Mouse (Mus musculus): ENCODE measurements at regions not wholly inside any gene's neighbourhood (a gene's known extent, or its start where the extent isn't known, plus 50 kb on each side); places are given as distances from the start of the nearest gene placed in this dataset.

DNA sequence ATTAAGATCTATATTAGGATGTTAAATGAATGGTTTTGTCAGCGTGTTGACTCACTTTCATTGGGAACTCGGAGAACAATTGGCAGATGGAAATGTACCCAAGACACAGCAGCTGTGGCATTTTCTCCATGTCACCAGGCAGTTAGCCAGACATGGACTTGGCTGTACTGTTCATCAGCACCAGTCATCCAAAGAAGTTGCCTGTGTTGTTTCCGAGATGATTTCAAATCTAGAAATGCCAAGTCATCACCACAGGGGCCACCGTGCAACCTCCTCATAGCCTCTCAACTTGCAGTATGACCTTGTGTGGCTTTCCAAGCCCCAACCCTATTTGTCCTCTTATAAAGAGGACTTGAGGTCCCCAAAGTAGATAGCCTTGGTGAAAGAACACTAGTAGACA lies 227.4 kb upstream of the Il12b start:
- no peak for DNase-seq (ENCODE audit: low spot score)
- H3K4me2 ChIP-seq (ENCODE audit: low read length): no peak overlapping the region
- no peaks in the 10 kb centered on the region for H3K36me3 ChIP-seq (ENCODE audit: insufficient read depth, low read length)
- H3K4me1 ChIP-seq (replicated peaks; ENCODE audit: insufficient read depth, low read length): no peaks in the 10 kb centered on the region
- no peaks in the 10 kb centered on the region for H3K9me3 ChIP-seq (replicated peaks; ENCODE audit: low read length)
- no peak overlapping the region for H3K9ac ChIP-seq (ENCODE audit: low read depth, low read length)
- no peak for TF ChIP-seq CTCF (IDR thresholded peaks at IDR 0.05; ENCODE audit: low read depth)
- no peak for ATAC-seq (replicated peaks; ENCODE audit: low FRiP score, low read depth)
- H3K4me3 ChIP-seq (replicated peaks; ENCODE audit: low read depth, low read length): no peak overlapping the region
- 82% methylated on average over 4 of the region's 4 CpGs for whole genome bisulfite sequencing
- no peak overlapping the region for H3K27ac ChIP-seq
- H3K27me3 ChIP-seq (ENCODE audit: insufficient read depth, low read length): no peaks in the 10 kb centered on the region

DNA sequence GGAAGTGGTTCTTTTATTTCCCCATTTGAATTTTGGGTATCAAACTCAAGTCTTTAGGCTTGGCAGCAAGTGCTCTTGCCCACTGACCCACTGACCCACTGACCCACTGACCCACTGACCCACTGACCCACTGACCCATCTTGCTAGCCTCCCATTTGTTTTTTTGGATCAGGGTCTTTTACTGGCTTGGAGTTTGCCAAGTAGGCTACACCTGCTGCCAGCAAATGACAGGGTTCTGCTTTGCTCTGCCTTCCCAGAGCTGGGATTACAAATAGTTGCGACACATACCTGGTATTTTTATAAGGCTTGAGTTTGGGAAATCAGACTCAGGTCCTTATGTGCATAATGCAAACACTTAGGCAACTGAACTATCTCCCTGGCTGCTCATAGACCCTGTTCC lies 226.7 kb upstream of the Il12b start:
- Histone ChIP-seq H3K27me3 (ENCODE audit: insufficient read depth, low read length) (no peaks in the 10 kb centered on the region), H3K4me1 (replicated peaks; ENCODE audit: insufficient read depth, low read length) (no peaks in the 10 kb centered on the region), H3K36me3 (ENCODE audit: insufficient read depth, low read length) (no peaks in the 10 kb centered on the region), H3K4me2 (ENCODE audit: low read length) (no peak overlapping the region), H3K4me3 (replicated peaks; ENCODE audit: low read depth, low read length) (no peak overlapping the region), H3K27ac (no peak overlapping the region), H3K9ac (ENCODE audit: low read depth, low read length) (no peak overlapping the region), H3K9me3 (replicated peaks; ENCODE audit: low read length) (no peaks in the 10 kb centered on the region)
- WGBS: 76% methylated on average over 1 of the region's 1 CpGs
- no peak for TF ChIP-seq CTCF (IDR thresholded peaks at IDR 0.05; ENCODE audit: low read depth)
- no peak for DNase-seq (ENCODE audit: low spot score)
- ATAC-seq (replicated peaks; ENCODE audit: low FRiP score, low read depth): no peak

DNA sequence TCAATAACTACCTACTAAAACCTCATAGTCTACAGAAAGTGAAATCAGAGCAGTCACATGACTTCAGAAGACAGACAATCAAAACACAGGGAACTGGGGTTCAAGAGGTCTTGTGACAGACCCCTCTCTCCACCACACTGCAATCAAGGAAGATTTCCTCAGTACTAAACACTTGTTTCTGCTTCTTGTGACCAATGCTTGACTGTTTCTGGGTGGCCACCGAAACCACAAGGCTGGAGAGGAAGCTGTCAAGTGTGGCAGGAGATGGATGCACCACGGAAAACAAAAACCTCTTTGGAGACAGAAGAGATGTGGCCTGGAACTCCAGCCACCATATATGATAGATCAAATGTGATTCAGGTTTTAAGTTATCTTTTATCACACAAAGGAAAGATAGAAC lies 225.3 kb upstream of the Il12b start:
- WGBS: 65% methylated on average over 2 of the region's 2 CpGs
- no peak overlapping the region for H3K27ac ChIP-seq
- H3K36me3 ChIP-seq (ENCODE audit: insufficient read depth, low read length): no peaks in the 10 kb centered on the region
- DNase-seq (ENCODE audit: low spot score) (no peak), ATAC-seq (replicated peaks; ENCODE audit: low FRiP score, low read depth) (no peak)
- no peaks in the 10 kb centered on the region for H3K27me3 ChIP-seq (ENCODE audit: insufficient read depth, low read length)
- no peak overlapping the region for H3K9ac ChIP-seq (ENCODE audit: low read depth, low read length)
- no peak for TF ChIP-seq CTCF (IDR thresholded peaks at IDR 0.05; ENCODE audit: low read depth)
- no peak overlapping the region for H3K4me2 ChIP-seq (ENCODE audit: low read length)
- H3K4me3 ChIP-seq (replicated peaks; ENCODE audit: low read depth, low read length): no peak overlapping the region
- no peaks in the 10 kb centered on the region for H3K4me1 ChIP-seq (replicated peaks; ENCODE audit: insufficient read depth, low read length)
- H3K9me3 ChIP-seq (replicated peaks; ENCODE audit: low read length): no peaks in the 10 kb centered on the region

DNA sequence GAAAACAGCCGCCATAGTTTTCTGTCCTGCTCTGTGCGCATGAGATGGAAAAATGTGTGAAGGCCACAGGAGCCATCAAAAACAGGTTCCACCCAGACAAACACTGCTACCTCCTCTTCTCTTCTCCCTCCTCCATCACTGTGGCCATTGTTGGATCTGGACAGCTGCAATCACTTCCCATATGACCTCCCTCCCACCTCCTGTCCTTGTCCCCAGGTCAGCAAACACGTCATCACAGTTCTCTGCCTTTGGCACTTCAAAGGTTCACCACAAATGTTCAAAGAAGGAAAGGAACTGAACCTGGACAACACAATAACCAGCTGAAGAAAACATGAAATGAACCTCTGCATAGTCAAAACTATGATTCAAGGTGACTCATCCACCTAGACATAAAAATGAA lies 220.2 kb upstream of the Il12b start:
- H3K27ac ChIP-seq: no peak overlapping the region
- no peak for ATAC-seq (replicated peaks; ENCODE audit: low FRiP score, low read depth)
- 75% methylated on average over 3 of the region's 3 CpGs for WGBS
- H3K36me3 ChIP-seq (ENCODE audit: insufficient read depth, low read length): no peaks in the 10 kb centered on the region
- no peak overlapping the region for H3K4me3 ChIP-seq (replicated peaks; ENCODE audit: low read depth, low read length)
- no peak overlapping the region for H3K4me2 ChIP-seq (ENCODE audit: low read length)
- no peak overlapping the region for H3K9ac ChIP-seq (ENCODE audit: low read depth, low read length)
- DNase-seq (ENCODE audit: low spot score): no peak
- H3K9me3 ChIP-seq (replicated peaks; ENCODE audit: low read length): no peaks in the 10 kb centered on the region
- no peaks in the 10 kb centered on the region for H3K27me3 ChIP-seq (ENCODE audit: insufficient read depth, low read length)
- no peaks in the 10 kb centered on the region for H3K4me1 ChIP-seq (replicated peaks; ENCODE audit: insufficient read depth, low read length)
- TF ChIP-seq CTCF (IDR thresholded peaks at IDR 0.05; ENCODE audit: low read depth): no peak

DNA sequence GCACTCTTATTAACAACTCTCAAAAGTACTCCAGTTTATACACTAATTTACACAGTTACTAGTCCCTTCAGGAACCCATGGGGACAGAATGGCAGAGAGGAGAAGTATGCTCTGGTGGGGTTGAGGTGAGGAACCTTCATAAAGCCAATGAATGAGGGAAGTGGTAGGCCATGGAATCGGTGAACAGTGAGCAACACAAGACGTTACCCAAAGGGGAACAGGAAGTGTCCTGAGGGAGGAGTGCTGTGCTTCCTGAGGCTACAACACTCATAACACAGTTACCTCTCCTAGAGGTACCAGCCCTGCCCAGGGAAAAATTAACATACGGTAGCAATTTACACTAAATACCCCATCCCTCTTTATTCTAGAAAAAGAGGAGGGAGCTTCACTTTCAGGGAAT lies 216.0 kb upstream of the Il12b start:
- Histone ChIP-seq H3K4me2 (ENCODE audit: low read length) (no peak overlapping the region), H3K36me3 (ENCODE audit: insufficient read depth, low read length) (no peaks in the 10 kb centered on the region), H3K4me3 (replicated peaks; ENCODE audit: low read depth, low read length) (no peak overlapping the region), H3K4me1 (replicated peaks; ENCODE audit: insufficient read depth, low read length) (no peaks in the 10 kb centered on the region), H3K27me3 (ENCODE audit: insufficient read depth, low read length) (no peaks in the 10 kb centered on the region), H3K9ac (ENCODE audit: low read depth, low read length) (no peak overlapping the region), H3K9me3 (replicated peaks; ENCODE audit: low read length) (no peaks in the 10 kb centered on the region), H3K27ac (no peak overlapping the region)
- no peak for TF ChIP-seq CTCF (IDR thresholded peaks at IDR 0.05; ENCODE audit: low read depth)
- DNase-seq (ENCODE audit: low spot score) (no peak), ATAC-seq (replicated peaks; ENCODE audit: low FRiP score, low read depth) (no peak)
- 74% methylated on average over 3 of the region's 3 CpGs for WGBS

DNA sequence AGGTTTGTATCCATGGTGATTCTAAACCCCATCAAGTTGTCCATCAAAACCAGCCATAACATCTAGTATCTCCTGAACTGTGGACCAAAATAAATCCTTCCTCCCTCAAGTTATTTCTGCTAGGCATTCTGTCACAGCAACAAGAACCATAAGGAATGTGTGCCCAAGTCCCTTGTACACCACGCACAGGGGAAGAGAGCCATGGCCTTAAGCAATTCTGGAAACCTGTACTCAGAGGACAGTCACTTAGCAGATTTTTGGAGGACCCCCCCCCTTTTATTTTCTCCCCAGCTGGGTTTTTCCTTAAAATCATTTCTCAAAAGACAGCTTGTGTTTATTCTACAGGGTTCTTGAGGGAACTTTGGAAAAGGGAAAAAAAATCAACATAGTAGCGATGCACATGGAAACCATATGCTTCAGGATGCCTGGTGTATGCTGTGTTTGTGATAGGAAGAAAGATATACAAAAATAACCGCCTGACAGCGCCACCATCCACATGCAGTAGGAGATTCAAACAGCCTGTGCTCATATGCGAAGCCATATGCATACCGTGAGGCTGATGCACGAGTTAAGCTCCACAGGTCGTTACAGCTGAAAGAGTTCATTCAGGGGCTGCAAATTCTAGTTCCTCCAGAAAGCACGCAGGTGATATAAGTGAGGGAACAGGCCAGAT lies 214.5 kb upstream of the Il12b start:
- TF ChIP-seq CTCF (IDR thresholded peaks at IDR 0.05; ENCODE audit: low read depth): no peak
- Histone ChIP-seq H3K27me3 (ENCODE audit: insufficient read depth, low read length) (no peaks in the 10 kb centered on the region), H3K27ac (no peak overlapping the region), H3K4me2 (ENCODE audit: low read length) (no peak overlapping the region), H3K9me3 (replicated peaks; ENCODE audit: low read length) (no peaks in the 10 kb centered on the region), H3K36me3 (ENCODE audit: insufficient read depth, low read length) (no peaks in the 10 kb centered on the region), H3K4me1 (replicated peaks; ENCODE audit: insufficient read depth, low read length) (no peaks in the 10 kb centered on the region), H3K9ac (ENCODE audit: low read depth, low read length) (no peak overlapping the region), H3K4me3 (replicated peaks; ENCODE audit: low read depth, low read length) (no peak overlapping the region)
- 81% methylated on average over 9 of the region's 9 CpGs for WGBS
- ATAC-seq (replicated peaks; ENCODE audit: low FRiP score, low read depth) (no peak), DNase-seq (ENCODE audit: low spot score) (no peak)

DNA sequence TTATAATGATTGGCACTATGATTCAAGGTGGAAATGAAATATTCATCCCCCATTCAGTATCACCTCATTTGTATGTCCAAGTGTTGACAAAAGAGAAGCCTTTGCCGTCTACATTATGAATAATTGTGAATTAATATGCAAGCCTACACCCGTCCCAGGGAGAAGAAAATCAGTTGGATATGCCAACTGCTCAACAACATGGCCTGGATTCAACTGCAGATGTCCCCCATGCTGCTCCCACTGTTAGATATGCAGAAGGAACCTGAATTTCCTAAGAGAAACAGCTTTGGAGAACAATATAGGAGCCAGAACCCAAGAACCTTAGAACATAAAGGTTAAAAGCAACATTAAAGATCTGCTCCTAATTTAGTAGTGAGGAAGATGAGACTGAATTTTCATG lies 211.7 kb upstream of the Il12b start:
- no peaks in the 10 kb centered on the region for H3K27me3 ChIP-seq (ENCODE audit: insufficient read depth, low read length)

More for the DNA sequence above, 211.7 kb upstream of the Il12b start:
- H3K4me2 ChIP-seq (ENCODE audit: low read length): no peak overlapping the region
- H3K9me3 ChIP-seq (replicated peaks; ENCODE audit: low read length): no peaks in the 10 kb centered on the region
- no peaks in the 10 kb centered on the region for H3K4me1 ChIP-seq (replicated peaks; ENCODE audit: insufficient read depth, low read length)
- ATAC-seq (replicated peaks; ENCODE audit: low FRiP score, low read depth) (no peak), DNase-seq (ENCODE audit: low spot score) (no peak)
- H3K9ac ChIP-seq (ENCODE audit: low read depth, low read length): no peak overlapping the region
- WGBS: 85% methylated on average over 2 of the region's 2 CpGs
- H3K4me3 ChIP-seq (replicated peaks; ENCODE audit: low read depth, low read length): no peak overlapping the region
- no peak overlapping the region for H3K27ac ChIP-seq
- no peaks in the 10 kb centered on the region for H3K36me3 ChIP-seq (ENCODE audit: insufficient read depth, low read length)
- no peak for TF ChIP-seq CTCF (IDR thresholded peaks at IDR 0.05; ENCODE audit: low read depth)

Data from kidney, postnatal 0 days (tissue).